Mouse (Mus musculus) v-Abl transformed pro-B cells (cell line): ENCODE measurements around the gene Cd300lf.

Experiments
- in situ Hi-C, 2 experiments: fragments of 400-800 bp; cut with MboI; formaldehyde crosslinking; loops; one replicate each; pipeline ENCODE4 v1.15.1; 2025; ENCODE audit not compliant: unreplicated experiment in 2 of 2

The Cd300lf gene

DNA sequence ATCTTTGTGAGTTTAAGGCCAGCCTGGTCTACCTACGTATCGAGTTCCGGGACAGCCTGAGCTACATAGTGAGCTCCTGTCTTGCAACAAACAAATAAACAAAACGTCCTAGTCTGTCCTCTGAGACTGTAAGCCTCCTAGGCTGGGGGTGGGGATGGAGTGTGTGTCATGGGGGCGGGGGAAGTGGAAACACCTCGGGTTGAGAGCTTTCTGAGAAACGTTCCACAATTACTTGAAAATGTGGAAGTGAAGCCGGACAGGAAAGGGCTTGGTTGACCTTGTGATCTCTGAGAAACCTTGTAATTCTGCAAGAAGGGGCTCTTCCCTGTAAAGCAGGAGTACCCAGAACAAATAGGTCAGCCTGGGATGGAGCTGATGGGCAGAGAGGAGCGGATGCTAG is 14.4 kb downstream of the Cd300lf start:
- in situ Hi-C loops: no loop called here

DNA sequence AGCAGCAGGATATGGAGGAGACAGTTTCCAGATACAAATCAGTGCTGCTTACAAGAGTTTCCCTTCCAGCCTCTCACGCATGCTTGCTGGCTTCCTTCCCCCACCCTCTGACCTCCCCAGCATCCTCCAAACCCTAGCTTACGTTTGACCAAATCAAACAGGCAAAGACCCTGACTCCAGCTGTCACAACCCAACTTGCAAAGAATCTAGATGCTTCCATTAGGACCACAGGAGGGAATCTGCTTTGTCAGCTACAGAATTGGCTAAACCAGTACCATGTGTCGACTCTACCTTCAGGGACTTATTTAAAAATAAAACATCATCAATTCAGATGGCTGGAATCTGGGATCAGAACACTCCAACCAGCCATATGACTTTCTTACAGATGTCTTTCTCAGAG is 21.6 kb downstream of the Cd300lf start:
- in situ Hi-C loops: no loop called here

DNA sequence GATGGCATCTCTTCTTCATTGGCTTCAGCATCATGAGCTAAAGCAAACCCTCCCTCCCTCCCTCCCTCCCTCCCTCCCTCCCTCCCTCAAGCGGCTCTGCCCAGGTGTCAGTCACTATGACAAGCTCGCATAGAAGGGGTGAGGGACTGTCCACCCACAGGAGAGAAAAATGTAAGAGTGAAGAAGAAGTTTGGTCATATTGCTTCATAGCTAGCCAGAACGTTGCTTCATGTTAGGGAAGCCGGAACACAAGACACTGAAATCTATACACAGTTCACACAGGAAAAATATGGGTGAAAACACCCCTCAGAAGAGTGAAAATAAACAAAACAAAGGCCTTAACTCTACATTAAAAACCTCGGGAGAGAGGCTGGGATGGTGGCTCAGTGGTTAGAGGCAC is 23.5 kb downstream of the Cd300lf start:
- in situ Hi-C loops: no loop called here

DNA sequence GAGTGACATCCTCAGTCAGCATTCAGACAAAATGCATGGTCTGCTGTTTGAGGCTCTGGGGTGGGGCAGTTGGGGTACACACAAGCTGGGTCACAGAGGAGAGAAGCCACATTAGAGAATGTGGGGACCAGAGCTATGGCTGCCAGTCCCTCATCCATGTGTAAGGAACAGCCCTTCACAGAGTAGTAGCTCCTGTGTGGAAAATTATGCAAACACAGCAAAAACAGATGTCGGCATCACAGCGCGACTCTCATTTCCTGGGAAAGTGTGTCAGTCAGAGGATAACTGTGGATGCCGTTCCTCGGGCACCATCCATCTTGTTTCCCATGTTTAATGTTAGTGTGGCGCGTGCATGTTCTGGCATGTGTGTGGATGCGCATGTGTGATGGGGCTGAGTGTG is 25.6 kb downstream of the Cd300lf start:
- in situ Hi-C loops: no loop called here

DNA sequence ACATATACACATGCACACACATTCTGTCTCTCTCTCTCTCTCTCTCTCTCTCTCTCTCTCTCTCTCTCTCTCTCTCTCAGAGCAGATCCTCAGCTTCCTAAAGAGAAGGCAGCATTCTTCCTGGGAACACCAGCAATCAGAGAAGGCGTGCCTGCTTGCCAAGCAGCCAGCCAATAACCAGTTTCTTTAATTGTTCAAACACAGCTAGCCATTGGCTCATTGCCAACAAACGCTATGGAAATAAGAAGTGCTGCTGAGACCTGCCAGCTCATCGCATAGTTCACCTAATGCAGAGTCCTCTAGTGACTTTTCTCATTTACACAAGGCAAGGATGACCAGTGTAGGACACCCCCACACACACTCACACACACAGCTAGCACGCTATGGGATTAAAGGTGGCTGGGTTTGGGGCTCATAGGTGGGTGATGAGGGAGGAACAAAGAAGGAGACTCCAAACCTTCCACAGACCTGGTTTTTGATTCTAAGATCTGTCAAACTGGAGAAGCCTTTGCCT is 26.3 kb downstream of the Cd300lf start:
- in situ Hi-C loops: no loop called here

DNA sequence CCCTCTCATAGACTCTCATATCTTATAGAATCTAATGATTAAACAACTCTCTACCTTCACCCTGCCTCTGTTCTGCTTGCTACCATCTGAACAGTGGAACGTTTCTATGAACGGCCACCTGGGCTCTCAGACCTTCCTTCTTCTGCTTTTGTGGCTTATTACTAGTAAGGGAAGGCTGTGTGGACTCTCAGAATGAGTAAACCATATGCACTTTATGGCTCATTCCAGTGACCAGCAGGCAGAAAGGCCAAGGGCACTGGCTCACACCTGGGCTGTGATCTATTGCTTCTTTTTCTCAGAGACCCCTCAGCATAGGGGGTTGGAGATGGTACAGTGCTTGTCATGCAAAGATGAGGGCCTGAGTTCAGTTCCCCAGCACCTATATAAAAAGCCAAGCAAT is 27.2 kb downstream of the Cd300lf start:
- in situ Hi-C loops: no loop called here

DNA sequence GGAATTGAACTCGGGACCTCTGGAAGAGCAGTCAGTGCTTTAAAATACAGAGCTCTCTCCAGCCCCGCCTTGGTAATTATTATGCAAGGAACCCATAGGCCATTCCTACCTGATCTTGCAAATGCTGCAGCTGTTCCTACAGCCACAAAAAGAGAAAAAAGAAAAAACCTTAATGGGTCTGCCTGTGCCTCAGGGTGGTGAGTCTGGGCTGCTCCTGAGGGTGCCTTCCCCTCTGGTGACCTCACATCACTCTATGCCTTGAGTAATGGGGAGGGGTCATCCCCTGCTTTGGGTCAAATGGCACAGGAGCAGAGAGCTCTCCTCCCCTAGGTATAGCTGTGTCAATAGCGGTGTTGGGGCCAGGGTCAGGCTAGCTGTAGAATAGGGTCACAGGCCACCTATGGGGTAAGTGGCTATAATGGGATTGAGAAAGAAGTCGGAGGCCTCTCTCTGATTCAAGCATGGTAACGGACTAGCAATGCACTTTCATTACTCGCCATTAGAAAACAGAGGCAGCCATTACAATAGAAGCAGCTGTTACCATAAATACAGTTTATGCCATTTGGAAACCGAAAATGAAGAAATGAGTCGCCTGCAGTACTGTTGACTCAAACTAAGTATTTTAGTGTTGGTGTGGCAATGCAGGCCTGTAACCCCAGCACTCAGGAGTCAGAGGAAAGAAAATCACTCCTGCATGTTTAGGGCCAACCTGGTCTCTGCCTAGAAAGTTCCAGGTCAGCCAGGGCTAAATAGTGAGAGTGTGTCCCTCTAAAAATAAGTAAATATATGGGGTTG is 28.8 kb downstream of the Cd300lf start:
- in situ Hi-C loops: no loop called here

DNA sequence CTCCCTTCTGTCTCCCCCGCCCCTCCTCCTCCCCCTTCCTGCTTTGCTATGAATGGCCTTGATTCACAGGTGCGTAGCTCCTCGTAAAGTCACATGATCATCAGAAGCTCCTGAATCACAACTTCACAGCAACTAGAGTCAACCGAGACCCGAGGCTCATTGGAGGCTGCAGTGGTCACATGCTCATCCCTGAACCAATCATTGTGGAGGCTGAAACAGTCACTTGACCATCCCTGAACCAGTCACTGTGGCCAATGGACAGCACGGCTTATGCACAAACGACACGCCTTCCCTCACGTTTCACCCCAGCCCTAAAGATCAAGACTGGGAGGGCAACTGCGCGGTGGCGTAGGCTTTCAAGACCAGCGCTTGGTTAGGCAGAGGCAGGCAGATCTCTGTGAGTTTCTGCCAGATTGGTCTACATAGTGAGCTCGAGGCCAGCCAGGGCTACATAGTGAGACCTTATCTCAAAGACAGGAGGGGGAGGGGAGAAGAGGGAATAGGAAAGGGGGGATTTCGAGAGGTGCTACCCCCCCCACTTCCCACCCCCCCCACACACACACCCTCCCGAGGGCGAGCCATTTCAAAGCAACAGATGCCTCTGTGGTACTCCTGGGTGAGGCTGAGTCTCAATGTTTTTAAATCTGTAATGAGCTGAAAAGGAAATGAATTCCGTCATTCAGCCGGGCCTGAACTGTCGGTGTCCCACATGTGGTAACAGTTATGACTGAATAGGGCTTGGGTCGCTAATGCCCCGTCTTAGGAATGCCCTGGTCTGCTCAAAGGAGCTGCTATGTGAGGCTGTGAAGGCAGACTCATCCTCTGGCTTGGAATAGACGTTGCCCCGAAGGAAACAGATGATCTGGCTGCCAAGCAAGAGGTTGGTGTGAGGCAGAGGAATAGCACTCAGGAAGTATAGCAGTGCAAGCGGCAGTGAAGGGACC is 30.1 kb downstream of the Cd300lf start:
- in situ Hi-C loops: no loop called here

DNA sequence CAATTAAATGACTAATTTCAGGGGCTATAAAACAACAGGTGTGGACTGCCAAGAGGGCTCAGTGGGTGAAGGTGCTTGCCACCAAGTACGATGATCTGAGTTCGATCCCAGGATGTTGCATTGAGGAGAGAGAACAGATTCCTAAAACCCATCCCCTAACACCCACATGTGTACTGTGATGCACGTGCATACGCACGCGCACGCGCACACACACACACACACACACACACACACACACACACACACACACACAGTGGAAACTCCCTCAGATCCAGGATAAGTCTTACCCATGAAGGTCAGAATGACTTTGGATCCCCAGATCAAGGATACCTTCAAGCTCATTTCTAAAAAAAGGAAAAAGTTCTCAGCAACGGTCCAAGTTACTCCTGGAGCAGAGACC is 31.7 kb downstream of the Cd300lf start:
- in situ Hi-C loops: no loop called here

DNA sequence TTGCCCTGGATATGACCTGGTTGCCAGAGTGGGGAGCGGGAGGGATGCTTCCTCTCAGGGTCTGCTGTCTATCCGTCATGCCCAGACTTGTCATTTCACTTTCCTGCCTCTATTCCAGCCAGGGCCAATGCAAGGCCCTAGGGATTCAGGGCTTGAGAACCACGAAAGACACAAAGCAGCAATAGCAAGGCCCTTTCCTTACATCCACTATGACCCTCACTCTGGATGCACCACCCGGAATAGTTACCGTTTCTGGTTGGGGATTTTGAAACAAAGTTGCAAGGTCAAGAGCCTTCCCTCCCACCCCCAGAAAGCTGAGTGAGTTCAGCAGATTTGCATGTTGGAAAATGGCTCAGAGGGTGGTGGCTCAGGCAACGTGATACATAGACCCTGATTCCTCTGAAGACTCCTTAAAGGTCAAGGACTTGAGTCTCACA is 32.2 kb downstream of the Cd300lf start:
- in situ Hi-C loops: no loop called here

DNA sequence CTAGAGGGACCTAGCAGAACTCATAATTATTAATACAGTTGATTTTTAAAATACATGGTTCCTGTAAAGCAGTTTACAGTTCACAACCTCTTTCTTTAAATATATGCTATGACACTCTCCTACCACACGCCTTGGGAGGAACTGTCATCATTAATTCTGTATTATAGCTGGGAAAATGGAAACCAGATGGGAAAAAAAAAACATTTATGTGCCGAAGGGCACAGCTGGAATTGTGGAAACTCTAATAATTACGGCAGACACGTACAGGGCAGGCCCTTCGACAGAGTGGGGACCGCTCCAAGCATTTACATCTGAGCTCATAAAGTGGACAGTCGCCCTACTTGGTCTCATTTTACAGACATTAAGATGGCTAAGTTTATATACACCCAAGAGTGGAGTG is 33.1 kb downstream of the Cd300lf start:
- in situ Hi-C loops: no loop called here

DNA sequence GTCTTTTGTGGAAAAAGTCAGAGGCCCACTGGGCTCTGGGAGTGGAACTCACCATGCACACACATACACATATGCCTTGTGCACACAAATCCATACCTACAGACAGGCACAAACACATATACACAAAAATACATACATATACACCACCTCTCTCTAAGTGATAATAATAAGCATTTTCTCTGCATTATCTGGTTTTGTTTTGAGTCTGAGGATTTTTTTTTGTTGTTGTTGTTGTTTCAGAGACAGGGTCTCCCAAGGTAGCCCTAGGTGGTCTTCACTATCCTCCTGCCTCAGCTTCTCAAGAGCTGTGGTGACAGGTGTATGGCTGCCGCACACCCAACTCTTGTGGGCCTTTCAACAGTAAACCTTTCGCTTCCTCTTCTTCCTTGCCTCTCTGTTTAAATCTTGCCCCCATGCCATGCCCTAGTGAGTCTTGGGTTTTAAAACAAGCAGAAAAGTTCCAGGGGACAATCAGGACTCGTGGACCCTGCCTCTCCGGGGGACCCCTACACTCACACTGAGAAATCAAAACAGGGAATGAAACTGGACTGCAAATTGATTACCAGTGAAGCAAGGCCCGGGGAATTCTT is 33.7 kb downstream of the Cd300lf start:
- in situ Hi-C loops: no loop called here

DNA sequence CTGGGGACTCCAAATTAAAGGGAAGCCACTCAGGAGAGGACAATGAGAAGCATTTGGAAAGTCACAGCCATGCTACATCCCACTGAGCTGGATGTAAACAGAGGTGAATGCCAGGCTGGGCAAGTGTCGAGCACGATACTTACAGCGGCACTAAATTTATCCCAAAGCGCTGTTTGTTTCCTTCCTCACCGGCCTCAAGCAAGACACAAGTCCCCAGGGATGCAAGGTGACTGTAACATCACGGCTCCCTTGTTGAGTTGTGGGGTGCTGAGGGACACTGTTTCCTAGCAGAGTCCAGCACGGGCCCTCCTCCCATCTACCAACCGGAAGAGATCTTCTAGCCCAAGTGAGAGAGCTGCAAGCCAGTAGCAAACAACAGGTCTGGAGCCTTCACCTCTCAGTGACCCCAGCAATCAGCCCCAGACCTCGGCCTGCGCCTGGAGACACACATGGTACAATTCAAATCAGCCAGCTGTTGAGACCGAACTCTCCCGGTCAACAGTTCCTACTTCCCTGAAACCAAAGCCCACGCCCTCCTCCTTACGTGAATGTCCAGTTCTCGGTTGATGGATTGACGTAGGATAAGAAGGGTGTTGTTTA is 34.5 kb downstream of the Cd300lf start:
- in situ Hi-C loops: loop anchor here in 1 of 2 experiments (10.0 kb wide), 1 partner anchor 175 kb away; the partner anchor contains the start of gene Fdxr

DNA sequence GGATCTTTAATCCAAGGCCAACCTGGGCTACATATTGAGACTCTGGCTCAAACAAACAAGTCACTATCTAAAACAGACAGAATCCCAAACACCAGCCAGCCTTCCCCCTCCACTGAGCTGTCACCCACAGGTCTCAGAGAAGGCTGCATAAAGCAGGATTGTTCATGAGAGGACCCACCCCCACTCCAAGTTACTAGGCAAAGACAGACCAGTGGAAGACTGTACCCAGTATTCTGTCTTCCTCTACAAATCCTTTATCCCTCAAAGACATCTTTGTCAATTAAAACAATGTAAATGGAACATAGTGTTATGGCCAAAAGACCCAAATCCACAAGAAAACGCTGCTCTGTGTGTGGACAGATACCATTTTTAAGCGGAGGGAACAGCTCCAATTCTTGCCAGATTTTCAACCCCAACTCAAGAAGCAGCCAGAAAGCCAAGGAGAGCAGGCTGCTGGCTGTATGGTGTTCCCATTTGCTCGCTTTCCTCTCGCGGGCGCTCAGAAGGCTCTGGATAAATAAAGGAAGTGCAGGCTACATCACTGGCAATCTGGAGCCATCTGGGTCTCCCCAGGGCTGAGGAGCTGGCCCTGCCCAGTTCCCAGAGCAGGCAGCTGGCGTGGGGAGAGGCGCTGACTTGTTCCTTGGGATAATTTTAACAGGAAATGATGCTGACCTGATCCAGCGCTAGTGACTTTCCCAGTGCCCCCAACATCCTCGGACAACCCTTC is 35.4 kb downstream of the Cd300lf start:
- in situ Hi-C loops: loop anchor here in 1 of 2 experiments (10.0 kb wide), 1 partner anchor 176 kb away; the partner anchor contains the start of gene Fdxr

DNA sequence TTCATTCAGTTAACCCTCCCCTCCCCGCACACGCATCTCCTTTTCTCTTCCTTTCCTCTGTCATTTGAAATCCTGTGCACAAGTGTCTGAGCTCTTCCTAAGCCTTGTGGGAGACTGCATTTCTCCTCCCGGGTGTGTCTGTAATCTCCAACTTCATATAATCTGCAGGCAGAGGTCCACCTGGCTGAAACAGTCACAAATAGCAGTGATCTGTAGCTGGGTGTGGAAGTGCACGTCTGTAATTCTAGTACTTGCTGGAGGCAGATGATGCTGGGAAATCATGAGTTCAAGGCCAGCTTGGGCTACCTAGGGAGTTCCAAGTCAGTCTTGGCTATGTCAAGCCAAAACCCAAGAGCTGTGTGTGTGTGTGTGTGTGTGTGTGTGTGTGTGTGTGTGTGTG is 41.7 kb downstream of the Cd300lf start:
- in situ Hi-C loops: loop anchor here (5.0 to 10.0 kb wide), 2 partner anchors 60 to 183 kb away; partner anchors contain the start of gene Fdxr (in 1 of the 2)

DNA sequence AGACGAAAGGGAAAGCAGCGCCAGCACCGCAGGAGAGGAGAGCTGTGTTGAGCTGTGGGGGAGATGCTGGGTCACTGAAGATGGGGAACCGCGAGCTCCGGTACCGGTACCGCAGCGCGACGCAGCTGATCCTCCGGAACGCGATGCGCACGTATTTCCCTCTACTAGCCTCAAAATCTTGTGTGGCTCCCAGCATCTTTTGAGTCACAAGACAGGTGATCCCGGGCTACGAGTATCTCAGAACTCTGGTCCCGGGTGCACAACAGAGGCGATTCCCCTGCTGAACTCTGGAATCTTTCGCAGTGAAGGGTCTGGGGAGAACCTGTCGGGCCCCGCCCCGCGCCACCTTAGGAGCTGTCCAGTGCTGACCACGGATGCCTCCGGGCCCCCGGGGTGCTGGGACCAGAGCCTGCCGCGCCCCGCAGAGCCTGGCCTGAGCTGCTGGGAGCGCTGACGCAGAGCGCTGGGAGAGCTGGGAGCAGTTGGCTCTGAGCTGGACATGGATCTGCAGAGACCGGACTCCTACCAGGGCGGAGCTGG is 42.4 kb downstream of the Cd300lf start, which contains the start of gene Rab37:
Gene Rab37, plus strand, starts transcription at position 70 of the 540 bp plus-strand sequence.
- in situ Hi-C loops: loop anchor here (5.0 to 10.0 kb wide), 2 partner anchors 61 to 183 kb away; partner anchors contain the start of gene Fdxr (in 1 of the 2)

DNA sequence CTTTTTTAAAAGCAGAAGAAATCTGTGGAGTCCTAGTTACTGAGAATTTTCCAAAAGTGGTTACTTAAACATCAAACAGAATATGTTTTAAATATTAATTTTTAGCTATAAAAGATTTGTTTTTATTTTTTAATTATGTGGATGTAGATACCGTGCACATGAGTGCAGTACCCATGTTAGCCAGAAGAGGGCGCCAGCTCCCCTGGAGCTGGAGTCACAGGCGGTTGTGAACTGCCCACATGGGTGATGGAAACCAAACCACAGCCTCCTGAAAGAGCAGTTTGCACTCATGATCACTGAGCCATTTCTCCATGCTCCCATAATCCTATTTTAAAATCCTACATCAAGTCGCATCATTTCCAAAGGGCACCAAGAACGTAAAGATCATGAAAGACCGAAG is 43.9 kb downstream of the Cd300lf start:
- in situ Hi-C loops: loop anchor here (5.0 to 10.0 kb wide), 2 partner anchors 62 to 185 kb away; partner anchors contain the start of gene Fdxr (in 1 of the 2)

DNA sequence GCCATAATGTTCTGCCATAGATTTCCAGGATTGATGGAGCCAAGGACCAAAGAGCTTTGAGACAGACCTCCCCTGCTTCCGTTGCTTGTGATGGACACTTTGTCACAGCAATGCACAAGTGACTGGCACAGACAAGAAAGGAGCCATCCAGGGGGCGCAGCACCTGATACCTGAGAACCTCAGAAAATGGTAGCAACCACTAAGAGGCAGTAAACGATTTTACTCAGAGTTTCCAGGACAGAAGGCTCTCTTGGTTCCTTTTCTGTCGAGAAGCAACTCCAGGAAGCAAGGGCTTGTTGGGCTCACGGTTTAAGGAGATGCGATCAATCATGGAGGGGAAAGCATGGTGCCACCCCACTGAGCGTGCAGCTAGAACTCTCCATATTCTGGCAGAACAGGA is 47.6 kb downstream of the Cd300lf start:
- in situ Hi-C loops: no loop called here

DNA sequence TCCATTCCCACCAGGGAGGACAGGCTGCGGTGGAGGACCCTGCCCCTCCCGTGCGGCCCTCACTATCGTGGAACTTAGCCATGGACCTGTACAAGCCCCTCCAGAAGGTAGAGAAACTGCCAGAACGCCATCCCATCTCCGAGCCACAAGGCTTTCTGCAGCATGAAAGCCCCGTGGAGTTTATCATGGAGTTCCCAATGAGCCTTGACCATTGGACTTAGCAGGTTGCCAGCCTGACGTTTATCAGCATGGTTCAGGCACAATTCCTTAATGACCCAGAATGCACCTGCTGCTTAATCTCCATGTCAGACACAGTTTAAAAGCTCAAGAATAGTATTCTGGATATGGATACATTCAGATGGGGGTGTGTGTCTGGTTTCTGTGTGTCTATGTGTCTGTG is 48.7 kb downstream of the Cd300lf start:
- in situ Hi-C loops: no loop called here
